Mouse (Mus musculus): Measurements from ENCODE around the gene Tmem273. TPM values are rescaled to one million over a fixed set of nuclear protein-coding genes. Genes with fewer than 3 reads are reported as not detected.
A peak's percentile ranks its signal among the peaks of the same experiment; 100 is the strongest.

Tmem273 gene
- polyA plus RNA-seq, 1 experiment from 2014 or later = 0.71 TPM

- WGBS = 84% methylated on average over 2 of the region's 2 CpGs
- H3K27me3 ChIP-seq (ENCODE audit: control insufficient read depth, insufficient read depth, low read length) = no peaks in the 10 kb centered on the region
- DNase-seq (ENCODE audit: low spot score) (no peak), ATAC-seq (ENCODE audit: low FRiP score) (no peak)
- H3K9ac ChIP-seq (ENCODE audit: low read depth, low read length) = no peak overlapping the region
- H3K9me3 ChIP-seq (ENCODE audit: control insufficient read depth, low read length) = no peaks in the 10 kb centered on the region
- H3K4me3 ChIP-seq (ENCODE audit: low read depth, low read length) = no peak overlapping the region
- no peak overlapping the region for H3K4me2 ChIP-seq (replicated peaks; ENCODE audit: low read depth, low read length)
- H3K36me3 ChIP-seq (ENCODE audit: control insufficient read depth, insufficient read depth, low read length) = no peaks in the 10 kb centered on the region
- no peaks in the 10 kb centered on the region for H3K4me1 ChIP-seq (replicated peaks; ENCODE audit: control insufficient read depth, insufficient read depth, low read length)
- no peak overlapping the region for H3K27ac ChIP-seq (ENCODE audit: low read depth, low read length)
Observed at GRCm38 (mm10) chr14:32797803-32798202, 12.0 kb downstream of the Tmem273 start.

GRCm38 (mm10) chr14:32798355-32798754 lies 12.6 kb downstream of the Tmem273 start:
- no peaks in the 10 kb centered on the region for H3K36me3 ChIP-seq (ENCODE audit: control insufficient read depth, insufficient read depth, low read length)
- no peak overlapping the region for H3K27ac ChIP-seq (ENCODE audit: low read depth, low read length)
- ATAC-seq (ENCODE audit: low FRiP score) (no peak), DNase-seq (ENCODE audit: low spot score) (no peak)
- H3K9me3 ChIP-seq (ENCODE audit: control insufficient read depth, low read length) = no peaks in the 10 kb centered on the region
- no peak overlapping the region for H3K4me3 ChIP-seq (ENCODE audit: low read depth, low read length)
- 85% methylated on average over 4 of the region's 4 CpGs for WGBS
- no peaks in the 10 kb centered on the region for H3K27me3 ChIP-seq (ENCODE audit: control insufficient read depth, insufficient read depth, low read length)
- H3K9ac ChIP-seq (ENCODE audit: low read depth, low read length) = no peak overlapping the region
- H3K4me1 ChIP-seq (replicated peaks; ENCODE audit: control insufficient read depth, insufficient read depth, low read length) = no peaks in the 10 kb centered on the region
- no peak overlapping the region for H3K4me2 ChIP-seq (replicated peaks; ENCODE audit: low read depth, low read length)

- no peak for ATAC-seq (ENCODE audit: low FRiP score)
- Histone ChIP-seq H3K9me3 (ENCODE audit: control insufficient read depth, low read length) (no peaks in the 10 kb centered on the region), H3K9ac (ENCODE audit: low read depth, low read length) (no peak overlapping the region), H3K36me3 (ENCODE audit: control insufficient read depth, insufficient read depth, low read length) (no peaks in the 10 kb centered on the region), H3K27ac (ENCODE audit: low read depth, low read length) (no peak overlapping the region), H3K4me2 (replicated peaks; ENCODE audit: low read depth, low read length) (no peak overlapping the region), H3K27me3 (ENCODE audit: control insufficient read depth, insufficient read depth, low read length) (no peaks in the 10 kb centered on the region), H3K4me1 (replicated peaks; ENCODE audit: control insufficient read depth, insufficient read depth, low read length) (no peaks in the 10 kb centered on the region), H3K4me3 (ENCODE audit: low read depth, low read length) (no peak overlapping the region)
- 89% methylated on average over 7 of the region's 7 CpGs for WGBS
- no peak for DNase-seq (ENCODE audit: low spot score)
Observed at GRCm38 (mm10) chr14:32800048-32800447, 14.3 kb downstream of the Tmem273 start.

GRCm38 (mm10) chr14:32801016-32801661 lies 15.4 kb downstream of the Tmem273 start:
- H3K4me3 ChIP-seq (ENCODE audit: low read depth, low read length) = no peak overlapping the region
- no peaks in the 10 kb centered on the region for H3K4me1 ChIP-seq (replicated peaks; ENCODE audit: control insufficient read depth, insufficient read depth, low read length)
- H3K9ac ChIP-seq (ENCODE audit: low read depth, low read length) = no peak overlapping the region
- H3K4me2 ChIP-seq (replicated peaks; ENCODE audit: low read depth, low read length) = no peak overlapping the region
- no peaks in the 10 kb centered on the region for H3K9me3 ChIP-seq (ENCODE audit: control insufficient read depth, low read length)
- H3K27me3 ChIP-seq (ENCODE audit: control insufficient read depth, insufficient read depth, low read length) = no peaks in the 10 kb centered on the region
- 57% methylated on average over 11 of the region's 11 CpGs for WGBS
- ATAC-seq (ENCODE audit: low FRiP score) (no peak; the same call in 1 of the 2 replicates), DNase-seq (ENCODE audit: low spot score) (peak; percentile 45)
- H3K36me3 ChIP-seq (ENCODE audit: control insufficient read depth, insufficient read depth, low read length) = no peaks in the 10 kb centered on the region
- H3K27ac ChIP-seq (ENCODE audit: low read depth, low read length) = no peak overlapping the region

- Histone ChIP-seq H3K4me3 (ENCODE audit: low read depth, low read length) (no peak overlapping the region), H3K36me3 (ENCODE audit: control insufficient read depth, insufficient read depth, low read length) (no peaks in the 10 kb centered on the region), H3K4me1 (replicated peaks; ENCODE audit: control insufficient read depth, insufficient read depth, low read length) (no peaks in the 10 kb centered on the region), H3K9me3 (ENCODE audit: control insufficient read depth, low read length) (no peaks in the 10 kb centered on the region), H3K27me3 (ENCODE audit: control insufficient read depth, insufficient read depth, low read length) (no peaks in the 10 kb centered on the region), H3K27ac (ENCODE audit: low read depth, low read length) (no peak overlapping the region), H3K9ac (ENCODE audit: low read depth, low read length) (no peak overlapping the region), H3K4me2 (replicated peaks; ENCODE audit: low read depth, low read length) (no peak overlapping the region)
- DNase-seq (ENCODE audit: low spot score) = no peak
- ATAC-seq (ENCODE audit: low FRiP score) = no peak
Observed at GRCm38 (mm10) chr14:32801662-32802024, 15.9 kb downstream of the Tmem273 start.

- H3K4me1 ChIP-seq (replicated peaks; ENCODE audit: control insufficient read depth, insufficient read depth, low read length) = no peaks in the 10 kb centered on the region
- no peaks in the 10 kb centered on the region for H3K36me3 ChIP-seq (ENCODE audit: control insufficient read depth, insufficient read depth, low read length)
- no peak overlapping the region for H3K27ac ChIP-seq (ENCODE audit: low read depth, low read length)
- no peak for ATAC-seq (ENCODE audit: low FRiP score)
- DNase-seq (ENCODE audit: low spot score) = no peak
- H3K9ac ChIP-seq (ENCODE audit: low read depth, low read length) = no peak overlapping the region
- no peak overlapping the region for H3K4me3 ChIP-seq (ENCODE audit: low read depth, low read length)
- H3K9me3 ChIP-seq (ENCODE audit: control insufficient read depth, low read length) = no peaks in the 10 kb centered on the region
- no peaks in the 10 kb centered on the region for H3K27me3 ChIP-seq (ENCODE audit: control insufficient read depth, insufficient read depth, low read length)
- H3K4me2 ChIP-seq (replicated peaks; ENCODE audit: low read depth, low read length) = no peak overlapping the region
Observed at GRCm38 (mm10) chr14:32810111-32810510, 24.3 kb downstream of the Tmem273 start.

- Histone ChIP-seq H3K27ac (ENCODE audit: low read depth, low read length) (no peak overlapping the region), H3K9ac (ENCODE audit: low read depth, low read length) (no peak overlapping the region), H3K4me3 (ENCODE audit: low read depth, low read length) (no peak overlapping the region), H3K27me3 (ENCODE audit: control insufficient read depth, insufficient read depth, low read length) (no peaks in the 10 kb centered on the region), H3K4me1 (replicated peaks; ENCODE audit: control insufficient read depth, insufficient read depth, low read length) (no peaks in the 10 kb centered on the region), H3K9me3 (ENCODE audit: control insufficient read depth, low read length) (no peaks in the 10 kb centered on the region), H3K4me2 (replicated peaks; ENCODE audit: low read depth, low read length) (no peak overlapping the region), H3K36me3 (ENCODE audit: control insufficient read depth, insufficient read depth, low read length) (no peaks in the 10 kb centered on the region)
- DNase-seq (ENCODE audit: low spot score) (no peak), ATAC-seq (ENCODE audit: low FRiP score) (no peak)
- 77% methylated on average over 6 of the region's 6 CpGs for WGBS
Observed at GRCm38 (mm10) chr14:32812429-32812828, 26.7 kb downstream of the Tmem273 start.

- Histone ChIP-seq H3K4me1 (replicated peaks; ENCODE audit: control insufficient read depth, insufficient read depth, low read length) (no peaks in the 10 kb centered on the region), H3K36me3 (ENCODE audit: control insufficient read depth, insufficient read depth, low read length) (no peaks in the 10 kb centered on the region), H3K27ac (ENCODE audit: low read depth, low read length) (no peak overlapping the region), H3K9ac (ENCODE audit: low read depth, low read length) (no peak overlapping the region), H3K27me3 (ENCODE audit: control insufficient read depth, insufficient read depth, low read length) (no peaks in the 10 kb centered on the region), H3K4me3 (ENCODE audit: low read depth, low read length) (no peak overlapping the region), H3K4me2 (replicated peaks; ENCODE audit: low read depth, low read length) (no peak overlapping the region), H3K9me3 (ENCODE audit: control insufficient read depth, low read length) (no peaks in the 10 kb centered on the region)
- DNase-seq (ENCODE audit: low spot score) = no peak
- no peak for ATAC-seq (ENCODE audit: low FRiP score)
- 65% methylated on average over 4 of the region's 4 CpGs for WGBS
Observed at GRCm38 (mm10) chr14:32814961-32815360, 29.2 kb downstream of the Tmem273 start.

- Histone ChIP-seq H3K4me1 (replicated peaks; ENCODE audit: control insufficient read depth, insufficient read depth, low read length) (no peaks in the 10 kb centered on the region), H3K4me3 (ENCODE audit: low read depth, low read length) (no peak overlapping the region), H3K9me3 (ENCODE audit: control insufficient read depth, low read length) (no peaks in the 10 kb centered on the region), H3K9ac (ENCODE audit: low read depth, low read length) (no peak overlapping the region), H3K4me2 (replicated peaks; ENCODE audit: low read depth, low read length) (no peak overlapping the region), H3K27me3 (ENCODE audit: control insufficient read depth, insufficient read depth, low read length) (no peaks in the 10 kb centered on the region), H3K36me3 (ENCODE audit: control insufficient read depth, insufficient read depth, low read length) (no peaks in the 10 kb centered on the region), H3K27ac (ENCODE audit: low read depth, low read length) (no peak overlapping the region)
- 77% methylated on average over 4 of the region's 4 CpGs for WGBS
- no peak for ATAC-seq (ENCODE audit: low FRiP score)
- no peak for DNase-seq (ENCODE audit: low spot score)
Observed at GRCm38 (mm10) chr14:32816533-32816932, 30.8 kb downstream of the Tmem273 start.

All from hindbrain, embryonic 11.5 days (tissue).